Mouse (Mus musculus) cortical plate, adult 2 months (tissue): Measurements from ENCODE around the gene Uck1. TPM values are rescaled to one million over a fixed set of nuclear protein-coding genes. Genes with fewer than 3 reads are reported as not detected.

Experiments used
- H3K27ac ChIP-seq: fragments of 200-500 bp; 2 replicates; pipeline ENCODE4 v1.5.1; 2012; ENCODE audit warnings: low read length, control low read depth, inconsistent platforms; ENCODE audit not compliant: insufficient read depth
- H3K4me1 ChIP-seq: fragments of 200-500 bp; 2 replicates; pipeline ENCODE4 v1.6.1; 2011; ENCODE audit warnings: low read length; ENCODE audit not compliant: control insufficient read depth, insufficient read depth
- H3K4me3 ChIP-seq: fragments of 200-500 bp; 2 replicates; pipeline ENCODE4 v1.5.1; 2011; ENCODE audit warnings: mild to moderate bottlenecking, low read length, control low read depth; ENCODE audit not compliant: insufficient read depth
- CTCF ChIP-seq: fragments of 200-500 bp; IDR thresholded peaks from 2 replicates; pipeline ENCODE4 v1.5.1; 2011; ENCODE audit warnings: mild to moderate bottlenecking, control low read depth, low read length; ENCODE audit not compliant: insufficient read depth; ENCODE audit errors: extremely low read depth
- POLR2A ChIP-seq: fragments of 200-500 bp; IDR thresholded peaks from 2 replicates; pipeline ENCODE4 v1.6.1; 2011; ENCODE audit warnings: mild to moderate bottlenecking, low read length, control low read depth; ENCODE audit not compliant: insufficient read depth; ENCODE audit errors: extremely low read depth
- polyA plus RNA-seq: library from polyadenylated mRNA; depleted of rRNA; stranded (reverse); fragments of >200 nt; gene quantifications from 2 replicates; pipeline ENCODE4 v1.2.3, GENCODE M21; 2012; rRNA removed

Uck1 gene
- 60.1 and 65.2 TPM in 2 replicates for polyA plus RNA-seq

GRCm38 (mm10) chr2:32259657-32260417 is at the start of gene Uck1:
Gene Uck1, minus strand, starts transcription at chr2:32260159.
- peak within 1 kb of the TSS; percentile 20; the same call in 1 of the 2 replicates for H3K27ac ChIP-seq
- no peak for TF ChIP-seq CTCF
- peak; percentile 88 for TF ChIP-seq POLR2A
- peak within 1 kb of the TSS; percentile 55 for H3K4me3 ChIP-seq
- H3K4me1 ChIP-seq = no peaks in the 10 kb centered on the region; the same call in 1 of the 2 replicates

- H3K4me1 ChIP-seq = peaks cover 2% of the 10 kb centered on the region; the same call in 1 of the 2 replicates
- no peak overlapping the region for H3K27ac ChIP-seq
- TF ChIP-seq CTCF (no peak), POLR2A (peak; percentile 41; the same call in 1 of the 2 replicates)
- H3K4me3 ChIP-seq = no peak overlapping the region
Observed at GRCm38 (mm10) chr2:32308870-32309568, 49.1 kb upstream of the Uck1 start.

- TF ChIP-seq POLR2A = peak; percentile 15; the same call in 1 of the 2 replicates
- TF ChIP-seq CTCF = peak; percentile 88
- Histone ChIP-seq H3K4me3 (no peak overlapping the region), H3K27ac (no peak overlapping the region), H3K4me1 (peaks cover 2% of the 10 kb centered on the region; the same call in 1 of the 2 replicates)
Observed at GRCm38 (mm10) chr2:32307941-32308760, 48.2 kb upstream of the Uck1 start.

GRCm38 (mm10) chr2:32307247-32307798 is 47.4 kb upstream of the Uck1 start:
- Histone ChIP-seq H3K27ac (no peak overlapping the region), H3K4me1 (peaks cover 2% of the 10 kb centered on the region; the same call in 1 of the 2 replicates), H3K4me3 (no peak overlapping the region)
- TF ChIP-seq POLR2A = no peak; the same call in 1 of the 2 replicates

- no peaks in the 10 kb centered on the region for H3K4me1 ChIP-seq
- H3K4me3 ChIP-seq = no peak overlapping the region
- no peak for TF ChIP-seq POLR2A
- no peak overlapping the region for H3K27ac ChIP-seq
Observed at GRCm38 (mm10) chr2:32306176-32306575, 46.2 kb upstream of the Uck1 start.

GRCm38 (mm10) chr2:32305668-32306067 is 45.7 kb upstream of the Uck1 start:
- Histone ChIP-seq H3K27ac (no peak overlapping the region), H3K4me1 (no peaks in the 10 kb centered on the region), H3K4me3 (no peak overlapping the region)
- TF ChIP-seq CTCF (no peak), POLR2A (no peak)

GRCm38 (mm10) chr2:32304145-32304832 is 44.3 kb upstream of the Uck1 start:
- H3K4me3 ChIP-seq = no peak overlapping the region
- H3K27ac ChIP-seq = no peak overlapping the region
- TF ChIP-seq CTCF (peak; percentile 78), POLR2A (no peak)
- H3K4me1 ChIP-seq = 0 out of 2 replicates have a peak, but pooled peaks cover 1% of the 10 kb centered on the region

GRCm38 (mm10) chr2:32302952-32303351 is 43.0 kb upstream of the Uck1 start:
- no peak for TF ChIP-seq POLR2A
- TF ChIP-seq CTCF = 0 out of 2 replicates have a peak, but pooled peaks have one; percentile 17
- Histone ChIP-seq H3K4me3 (no peak overlapping the region), H3K4me1 (0 out of 2 replicates have a peak, but pooled peaks cover 1% of the 10 kb centered on the region), H3K27ac (no peak overlapping the region)
